Mouse (Mus musculus) megakaryocyte, adult 5-6 weeks (primary cell): ENCODE results near the gene Hba-a1. TPM values are rescaled to one million over a fixed set of nuclear protein-coding genes. Genes with fewer than 3 reads are reported as not detected.
"Not testable (repeated sequence)": the region's sequence is repeated elsewhere in the genome, so short reads cannot be mapped to it uniquely, and the experiment has no call there.

Experiments used
- ATAC-seq: 2 replicates; pipeline ENCODE4 v1.8.0; 2016; ENCODE audit warnings: mild to moderate bottlenecking, inconsistent platforms; ENCODE audit not compliant: poor library complexity, severe bottlenecking
- total RNA-seq, 2 experiments: library from RNA; stranded (forward) in 1 of 2; stranded (reverse) in 1 of 2; fragments of 153-499, 151-499 nt in 1 of 2; fragments of 221-1000, 200-1000 nt in 1 of 2; gene quantifications; 2 replicates each; pipeline versions ENCODE4 v1.2.3 to v1.2.4; 2015 to 2017

Hba-a1 gene
- total RNA-seq, 2 experiments from 2014 or later, result 18.7 to 53.9 TPM

DNA sequence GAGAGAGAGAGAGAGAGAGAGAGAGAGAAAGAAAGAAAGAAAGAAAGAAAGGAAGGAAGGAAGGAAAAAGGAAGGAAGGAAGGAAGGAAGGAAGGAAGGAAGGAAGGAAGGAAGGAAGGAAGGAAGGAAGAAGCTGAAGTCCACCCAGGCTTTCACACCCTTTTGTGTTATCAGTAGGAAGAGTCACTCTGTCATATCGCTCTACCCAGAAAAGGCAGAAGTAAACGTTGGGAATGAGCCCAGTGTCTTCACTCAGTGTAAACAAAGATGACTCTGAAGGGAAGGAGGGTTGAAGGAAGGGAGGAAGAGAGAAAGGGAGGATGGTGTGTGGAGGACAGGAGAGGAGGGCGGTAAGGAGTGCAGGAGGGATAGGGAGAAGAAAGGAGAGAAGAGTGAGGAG, 10.2 kb downstream of the Hba-a1 start:
- ATAC-seq, result not testable (repeated sequence)

DNA sequence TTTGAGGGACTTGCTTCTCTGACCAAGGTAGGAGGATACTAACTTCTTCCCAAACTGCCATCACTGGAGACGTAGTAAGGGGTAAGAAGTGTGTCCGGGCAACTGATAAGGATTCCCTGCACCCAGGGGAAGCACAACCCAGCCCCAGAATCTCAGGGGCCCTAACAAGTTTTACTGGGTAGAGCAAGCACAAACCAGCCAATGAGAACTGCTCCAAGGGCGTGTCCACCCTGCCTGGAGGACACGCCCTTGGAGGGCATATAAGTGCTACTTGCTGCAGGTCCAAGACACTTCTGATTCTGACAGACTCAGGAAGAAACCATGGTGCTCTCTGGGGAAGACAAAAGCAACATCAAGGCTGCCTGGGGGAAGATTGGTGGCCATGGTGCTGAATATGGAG, 12.9 kb downstream of the Hba-a1 start, which contains the start of gene Hba-a2:
Gene Hba-a2, plus strand, starts transcription at position 287 of the 400 bp plus-strand sequence.
- ATAC-seq, result peak; percentile 54

GRCm38 (mm10) chr11:32297417-32297816, 14.1 kb downstream of the Hba-a1 start:
- not testable (repeated sequence) for ATAC-seq

DNA sequence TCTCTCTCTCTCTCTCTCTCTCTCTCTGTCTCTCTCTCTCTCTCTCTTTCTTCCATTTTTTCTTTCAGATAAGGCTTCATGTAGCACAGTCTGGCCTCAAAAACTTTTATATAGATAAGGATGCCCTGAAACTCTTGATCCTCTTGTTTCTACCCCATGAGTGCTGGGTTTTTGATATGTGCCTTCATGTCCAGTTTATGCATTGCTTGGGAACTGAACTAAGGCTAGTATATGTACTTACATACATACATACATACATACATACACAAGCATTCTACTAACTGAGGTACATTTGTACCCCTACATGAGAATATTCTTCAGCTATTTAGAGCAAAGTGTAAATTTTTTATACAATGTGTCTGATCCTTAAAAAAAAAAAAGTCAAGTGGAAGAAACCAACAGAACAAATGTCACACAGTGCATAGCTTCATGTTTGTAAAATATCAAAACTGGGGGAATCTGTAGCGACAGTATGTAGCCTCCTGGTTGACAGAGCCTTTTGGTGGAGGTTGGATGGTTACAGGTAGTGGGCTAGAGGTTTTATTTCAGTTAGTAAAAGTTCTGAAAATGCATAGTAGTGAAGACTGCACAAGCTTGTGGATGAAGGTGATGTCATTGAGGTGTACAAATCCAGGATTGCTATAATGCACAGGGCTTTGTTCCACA, 14.7 kb downstream of the Hba-a1 start:
- no peak for ATAC-seq

DNA sequence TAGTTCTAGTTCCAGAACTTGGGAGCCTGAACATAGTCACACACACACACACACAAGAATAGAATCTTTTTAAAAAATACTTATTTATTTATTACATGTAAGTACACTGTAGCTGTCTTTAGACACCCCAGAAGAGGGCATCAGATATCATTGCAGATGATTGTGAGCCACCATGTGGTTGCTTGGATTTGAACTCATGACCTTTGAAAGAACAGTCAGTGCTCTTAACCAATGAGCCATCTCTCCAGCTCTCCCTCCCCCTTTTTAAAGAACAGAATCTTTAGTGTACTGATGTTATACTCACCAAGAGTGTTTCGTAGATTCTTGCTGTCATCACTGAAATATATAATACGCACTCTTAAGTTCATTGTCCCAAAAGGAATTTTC, 15.2 kb downstream of the Hba-a1 start:
- no peak for ATAC-seq

DNA sequence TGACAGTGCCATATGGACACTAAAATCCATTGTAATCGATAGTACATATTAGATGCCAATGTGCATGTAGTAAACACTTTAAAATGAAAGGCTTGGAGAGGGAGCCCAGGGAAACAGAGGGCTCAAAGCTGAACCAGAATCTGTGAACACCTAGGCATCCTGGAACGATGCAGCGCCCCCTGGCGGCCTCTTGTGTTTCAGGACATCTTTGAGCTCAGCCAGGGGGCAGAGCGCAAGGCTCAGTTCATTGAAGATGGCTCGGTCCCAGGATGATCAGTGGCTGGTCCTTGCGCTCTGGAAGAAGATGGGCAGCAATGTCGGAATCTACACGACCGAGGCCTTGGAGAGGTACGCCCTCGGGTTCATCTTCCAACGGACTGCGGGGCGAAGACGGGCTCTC, 16.6 kb downstream of the Hba-a1 start, which contains the start of gene Hbq1a:
Gene Hbq1a, plus strand, starts transcription at position 205 of the 400 bp plus-strand sequence.
- ATAC-seq, result peak; percentile 77

DNA sequence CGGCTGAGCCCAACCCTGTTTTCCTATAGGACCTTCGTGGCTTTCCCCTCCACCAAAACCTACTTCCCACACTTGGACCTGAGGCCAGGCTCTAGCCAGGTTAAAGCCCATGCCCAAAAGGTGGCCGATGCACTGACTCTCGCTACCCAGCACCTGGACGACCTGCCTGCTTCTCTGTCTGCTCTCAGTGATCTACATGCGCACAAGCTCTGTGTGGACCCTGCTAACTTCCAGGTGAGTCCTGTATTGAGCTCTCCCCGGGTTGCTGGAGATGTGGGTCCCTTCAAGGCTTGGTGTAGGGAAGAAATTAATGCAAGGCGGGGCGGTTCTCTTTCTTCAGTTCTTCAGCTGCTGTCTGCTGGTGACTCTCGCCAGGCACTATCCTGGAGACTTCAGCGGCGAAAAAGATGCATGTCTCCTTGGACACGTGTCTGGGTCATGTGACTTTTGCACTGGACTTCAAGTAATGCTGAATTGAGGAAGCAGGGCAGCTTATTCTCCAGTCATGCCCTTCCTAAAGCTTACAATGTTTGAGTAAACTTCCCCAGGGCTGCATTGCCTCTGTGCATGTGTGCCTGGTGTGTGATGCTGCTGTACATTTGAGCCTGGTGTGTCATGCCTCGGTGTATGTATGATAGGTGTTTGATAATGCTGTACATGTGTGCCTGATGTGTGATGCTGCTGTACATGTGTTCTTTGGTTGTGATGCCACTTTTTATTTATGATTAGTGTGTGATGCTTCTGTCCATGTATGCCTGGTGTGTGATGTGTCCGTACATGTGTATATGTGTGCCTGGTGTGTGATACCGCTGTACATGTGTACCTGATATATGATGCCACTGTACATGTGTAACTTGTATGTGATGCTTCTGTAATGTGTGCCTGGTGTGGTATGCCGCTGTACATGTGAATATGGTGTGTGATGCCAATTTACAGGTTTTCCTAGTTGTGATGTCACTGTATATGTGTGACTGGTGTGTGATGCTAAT, 17.3 kb downstream of the Hba-a1 start:
- ATAC-seq, result peak; percentile 36

GRCm38 (mm10) chr11:32301506-32301905, 18.2 kb downstream of the Hba-a1 start:
- ATAC-seq, result no peak

GRCm38 (mm10) chr11:32302824-32303419, 19.6 kb downstream of the Hba-a1 start:
- no peak for ATAC-seq

GRCm38 (mm10) chr11:32303455-32303854, 20.1 kb downstream of the Hba-a1 start:
- no peak for ATAC-seq

GRCm38 (mm10) chr11:32307006-32307405, 23.7 kb downstream of the Hba-a1 start:
- ATAC-seq, result no peak

DNA sequence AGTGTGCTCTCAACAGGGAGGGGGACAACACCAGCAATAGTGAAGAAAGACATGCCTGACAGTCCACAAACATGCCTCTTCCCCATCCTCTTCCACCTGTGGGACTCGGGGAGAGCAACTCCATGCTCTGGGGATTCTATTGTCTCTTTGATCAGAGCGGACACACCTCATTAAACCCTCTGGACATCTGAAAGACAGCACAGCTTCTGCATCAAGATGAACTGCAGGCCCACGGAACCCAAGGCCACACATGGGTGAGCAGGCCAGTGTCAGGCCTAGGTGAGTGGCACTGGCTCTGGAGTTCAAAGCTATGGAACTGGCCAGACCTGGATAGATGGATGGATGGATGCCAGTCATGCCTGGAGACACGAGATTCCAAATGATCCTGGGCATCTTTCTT, 26.1 kb downstream of the Hba-a1 start:
- no peak for ATAC-seq

DNA sequence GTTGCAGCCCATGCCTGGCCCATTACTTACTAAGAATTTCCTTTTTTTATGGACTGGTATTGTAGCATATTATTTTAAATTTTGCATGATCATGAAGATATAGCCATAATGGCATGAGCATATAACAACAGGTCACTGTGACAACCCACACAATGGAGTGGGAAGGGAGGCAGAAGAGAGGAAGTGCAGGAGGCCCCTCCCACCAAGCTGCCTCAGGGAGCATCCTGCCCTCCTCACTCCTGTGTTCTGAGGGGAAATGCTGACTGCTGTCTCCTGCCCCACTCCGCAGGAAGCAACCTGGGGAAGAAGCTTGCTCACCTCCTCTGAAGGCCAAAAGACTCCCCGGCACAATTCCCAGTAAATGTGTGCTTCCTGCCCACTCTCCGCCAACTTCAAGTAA, 26.6 kb downstream of the Hba-a1 start:
- no peak for ATAC-seq

DNA sequence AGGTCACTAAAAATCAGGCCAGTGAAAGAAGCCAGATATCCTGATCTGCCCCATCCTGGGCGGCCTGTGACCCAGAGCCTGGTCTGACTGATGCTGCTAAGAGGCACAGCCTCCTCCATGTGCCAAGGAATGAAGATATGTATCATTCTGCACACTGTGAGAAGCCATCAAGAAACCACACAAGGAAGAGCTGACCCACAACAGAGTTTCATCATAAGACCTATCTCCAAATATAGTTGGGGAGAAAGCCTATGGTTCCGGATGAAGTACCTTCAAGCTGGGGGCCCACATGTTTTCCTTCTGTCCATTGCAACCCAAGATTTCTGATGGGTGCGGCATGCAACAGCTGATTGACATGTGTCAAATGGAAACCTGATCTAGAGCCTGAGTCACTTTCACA, 32.7 kb downstream of the Hba-a1 start:
- ATAC-seq, result no peak

GRCm38 (mm10) chr11:32320507-32321195, 37.3 kb downstream of the Hba-a1 start:
- 0 out of 2 replicates have a peak, but pooled peaks have one; percentile 6 for ATAC-seq

GRCm38 (mm10) chr11:32321196-32321565, 37.9 kb downstream of the Hba-a1 start:
- ATAC-seq, result peak; percentile 73

DNA sequence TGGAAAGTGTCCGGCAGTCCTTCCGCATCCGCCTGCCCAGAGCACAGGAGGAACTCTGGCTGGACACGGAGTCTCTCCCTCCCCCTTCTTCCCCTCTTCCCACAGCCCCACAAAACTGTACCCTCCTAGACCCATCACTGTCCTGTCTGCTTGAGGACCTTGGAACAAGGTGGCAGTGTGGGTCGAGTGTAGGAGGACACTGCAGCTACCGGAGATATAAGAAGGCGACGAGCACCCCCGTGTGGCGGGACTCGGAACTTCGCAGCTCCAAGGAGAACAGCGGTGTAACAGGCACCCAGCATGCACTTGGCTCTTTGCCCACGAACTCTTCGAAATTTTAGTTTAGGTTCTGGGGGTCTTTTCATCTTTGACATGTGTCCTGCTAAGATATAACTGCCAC, 41.3 kb downstream of the Hba-a1 start:
- peak; percentile 96 for ATAC-seq

GRCm38 (mm10) chr11:32331075-32331474, 47.8 kb downstream of the Hba-a1 start:
- ATAC-seq, result peak; percentile 88

DNA sequence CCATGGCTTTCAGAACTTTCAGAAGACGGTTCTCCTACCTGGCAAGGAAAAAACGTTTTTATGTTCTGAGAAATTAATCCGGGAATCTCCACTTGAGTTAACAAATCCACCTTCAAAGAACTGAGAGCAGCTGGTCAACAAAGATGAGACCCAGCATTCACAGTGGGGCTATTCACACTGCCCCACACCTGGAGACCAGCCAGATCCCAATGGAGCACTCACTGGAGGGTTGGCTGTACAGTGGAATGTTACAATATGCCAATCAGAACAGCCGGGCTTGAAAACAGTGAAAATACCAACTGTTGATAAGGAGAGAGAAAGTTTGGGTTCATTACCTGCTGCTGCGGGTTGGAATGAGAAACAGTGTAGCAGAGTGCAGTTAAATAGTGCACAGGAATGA, 48.5 kb downstream of the Hba-a1 start:
- no peak for ATAC-seq

DNA sequence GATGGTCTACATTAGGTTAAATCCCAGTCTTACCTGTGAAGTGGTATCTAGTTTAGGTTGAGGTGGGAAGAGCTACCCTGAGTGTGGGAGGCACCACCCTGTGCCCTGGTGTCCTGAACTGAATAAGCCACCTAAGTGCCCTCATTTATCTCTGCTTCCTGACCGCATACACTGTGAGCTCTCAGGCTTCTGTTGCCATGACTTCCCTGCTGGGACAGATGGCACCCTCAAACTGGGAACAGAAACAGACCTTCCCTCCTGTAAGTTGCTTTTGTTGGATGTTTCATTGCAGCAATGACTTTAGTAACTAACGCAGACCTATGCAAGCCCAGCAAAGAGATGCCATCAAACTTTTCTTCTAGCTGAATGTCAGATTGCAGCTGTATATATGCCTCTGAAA, 49.9 kb downstream of the Hba-a1 start:
- peak; percentile 67 for ATAC-seq
